ENCODE assay signal across 14 mouse cellular contexts in genomic region chr1:156089561-156089960, GRCm38 (mm10). TPM values are rescaled to one million over a fixed set of nuclear protein-coding genes. Genes with fewer than 3 reads are reported as not detected.
DNase-seq lines count a peak whose midpoint lies in the region; ATAC-seq lines count a peak whose summit lies in the region.
"Had no signal": no experiment of that assay in that cellular context is flagged by ENCODE, and none has a peak within 500 bp of the region (broad histone marks: within the 10 kb centered on the region; RNA-seq: fewer than 3 reads in every experiment).

No protein-coding gene starts in this region.

- no peaks in the 10 kb centered on the region for H3K27me3 ChIP-seq in intestine, embryonic 14.5 days (replicated peaks; ENCODE audit: control insufficient read depth, insufficient read depth, low read length)
- no peaks in the 10 kb centered on the region for H3K27me3 ChIP-seq in intestine, embryonic 15.5 days (replicated peaks)
- H3K27me3 ChIP-seq: embryonic facial prominence, embryonic 13.5 days had no signal

- H3K9ac ChIP-seq in intestine, embryonic 14.5 days (ENCODE audit: low read length) = no peak overlapping the region
- H3K9ac ChIP-seq in intestine, embryonic 15.5 days = no peak overlapping the region
- H3K9ac ChIP-seq: embryonic facial prominence, embryonic 13.5 days; kidney, embryonic 15.5 days had no signal

- no peak overlapping the region for H3K27ac ChIP-seq in intestine, embryonic 14.5 days (ENCODE audit: low read depth)
- H3K27ac ChIP-seq in intestine, embryonic 15.5 days = no peak overlapping the region
- H3K27ac ChIP-seq: embryonic facial prominence, embryonic 13.5 days; kidney, embryonic 15.5 days; macrophage had no signal

- no peak overlapping the region for H3K4me3 ChIP-seq in intestine, embryonic 14.5 days (ENCODE audit: low read depth, low read length)
- no peak overlapping the region for H3K4me3 ChIP-seq in intestine, embryonic 15.5 days (replicated peaks)
- H3K4me3 ChIP-seq: embryonic facial prominence, embryonic 13.5 days; kidney, embryonic 15.5 days; myocyte had no signal

- no peaks in the 10 kb centered on the region for H3K36me3 ChIP-seq in intestine, embryonic 14.5 days (ENCODE audit: control insufficient read depth, insufficient read depth, low read length)
- H3K36me3 ChIP-seq in intestine, embryonic 15.5 days = no peaks in the 10 kb centered on the region
- H3K36me3 ChIP-seq: embryonic facial prominence, embryonic 13.5 days; kidney, embryonic 15.5 days had no signal

- no peak overlapping the region for H3K4me2 ChIP-seq in intestine, embryonic 14.5 days (ENCODE audit: low read length)
- H3K4me2 ChIP-seq in intestine, embryonic 15.5 days (replicated peaks) = no peak overlapping the region
- H3K4me2 ChIP-seq: embryonic facial prominence, embryonic 13.5 days; kidney, embryonic 15.5 days had no signal

- H3K4me1 ChIP-seq in intestine, embryonic 14.5 days (replicated peaks; ENCODE audit: control insufficient read depth, insufficient read depth, low read length) = no peaks in the 10 kb centered on the region
- no peaks in the 10 kb centered on the region; the same call in 1 of the 2 replicates for H3K4me1 ChIP-seq in intestine, embryonic 15.5 days (replicated peaks)
- H3K4me1 ChIP-seq: embryonic facial prominence, embryonic 13.5 days had no signal

- WGBS in intestine, embryonic 14.5 days = 82% methylated on average over 8 of the region's 8 CpGs
- 77% methylated on average over 8 of the region's 8 CpGs for WGBS in intestine, embryonic 15.5 days

- H3K9me3 ChIP-seq in intestine, embryonic 14.5 days (ENCODE audit: control insufficient read depth, low read length) = no peaks in the 10 kb centered on the region
- no peaks in the 10 kb centered on the region for H3K9me3 ChIP-seq in intestine, embryonic 15.5 days
- H3K9me3 ChIP-seq: embryonic facial prominence, embryonic 13.5 days; kidney, embryonic 15.5 days had no signal

- ATAC-seq in intestine, embryonic 14.5 days (replicated peaks; ENCODE audit: low FRiP score, low TSS enrichment, low read depth) = 0 out of 2 replicates have a peak, but pooled peaks have one; percentile 6
- ATAC-seq in intestine, embryonic 15.5 days = no peak
- ATAC-seq in common myeloid progenitor, adult 5-6 weeks (replicated peaks; ENCODE audit: low read depth, poor library complexity, severe bottlenecking) = peak; percentile 79
- ATAC-seq in megakaryocyte, adult 5-6 weeks (ENCODE audit: poor library complexity, severe bottlenecking) = peak; percentile 76

- DNase-seq in intestine, embryonic 14.5 days (ENCODE audit: low spot score) = no peak
- DNase-seq in spleen, adult 12 weeks (ENCODE audit: low spot score) = peak; percentile 9
- no peak for DNase-seq in spleen, adult 18-20 months
- DNase-seq in ovary, postnatal 36 days (ENCODE audit: low spot score) = no peak
- DNase-seq in left cerebral cortex, postnatal 4 days = no peak
- DNase-seq: cerebellum, adult 11-12 months; heart, postnatal 36 days had no signal

- intact Hi-C loops in left cerebral cortex, postnatal 4 days (cut with DNase I) = loop anchor here (5.0 kb wide), 1 partner anchor 153 kb away; no protein-coding TSS in a partner anchor

RNA-seq across cellular contexts. Expression of gene Tor1aip1, which starts 53.3 kb away (rescaled TPM):
- 35.9 and 39.1 TPM in 2 replicates for polyA plus RNA-seq in intestine, embryonic 14.5 days (2014; fragmentation: Nextera tagmentation; extraction: Ambion mirVana)
- polyA plus RNA-seq in intestine, embryonic 15.5 days (2015; fragmentation: Nextera tagmentation; extraction: Ambion mirVana) = 36.3 and 39.4 TPM in 2 replicates
- total RNA-seq in common myeloid progenitor, adult 5-6 weeks (2017) = 31.1 and 54.0 TPM in 2 replicates
- 152 and 164 TPM in 2 replicates for total RNA-seq in megakaryocyte, adult 5-6 weeks (2015)
- total RNA-seq in megakaryocyte, adult 5-6 weeks (2017) = 66.1 and 109 TPM in 2 replicates
- total RNA-seq in left cerebral cortex, postnatal 4 days (2021) = 10 to 100 TPM; 17.4 to 20.6 TPM

RNA-seq across cellular contexts. Expression of gene Tor1aip2, which starts 54.4 kb away (rescaled TPM):
- polyA plus RNA-seq in intestine, embryonic 14.5 days (2014; fragmentation: Nextera tagmentation; extraction: Ambion mirVana) = 124 and 136 TPM in 2 replicates
- polyA plus RNA-seq in intestine, embryonic 15.5 days (2015; fragmentation: Nextera tagmentation; extraction: Ambion mirVana) = 135 and 139 TPM in 2 replicates
- 61.8 and 76.6 TPM in 2 replicates for total RNA-seq in common myeloid progenitor, adult 5-6 weeks (2017)
- total RNA-seq in megakaryocyte, adult 5-6 weeks (2015) = 67.4 and 71.1 TPM in 2 replicates
- 36.6 and 38.4 TPM in 2 replicates for total RNA-seq in megakaryocyte, adult 5-6 weeks (2017)
- total RNA-seq in left cerebral cortex, postnatal 4 days (2021) = 10 to 100 TPM; 51.4 to 54.7 TPM
